Mouse (Mus musculus) A20 (cell line): ENCODE measurements around the gene Yipf4.
"Not testable (repeated sequence)": the region's sequence is repeated elsewhere in the genome, so short reads cannot be mapped to it uniquely, and the experiment has no call there.

Experiments
- DNase-seq: peaks from one replicate; pipeline ENCODE4 v3.0.0-alpha.2; 2011; ENCODE audit warnings: low read depth, low spot score

Yipf4 gene

GRCm38 (mm10) chr17:74489024-74489900 is at the start of gene Yipf4:
Yipf4 (plus strand) TSS chr17:74489493.
- peak; percentile 97 for DNase-seq

GRCm38 (mm10) chr17:74440486-74440885 is 48.8 kb upstream of the Yipf4 start:
- DNase-seq: peak; percentile 67

GRCm38 (mm10) chr17:74449776-74450175 is 39.5 kb upstream of the Yipf4 start:
- no peak for DNase-seq

GRCm38 (mm10) chr17:74453928-74454327 is 35.4 kb upstream of the Yipf4 start:
- DNase-seq: no peak

GRCm38 (mm10) chr17:74454660-74455059 is 34.6 kb upstream of the Yipf4 start:
- DNase-seq: no peak

GRCm38 (mm10) chr17:74455426-74455825 is 33.9 kb upstream of the Yipf4 start:
- DNase-seq: no peak

GRCm38 (mm10) chr17:74456825-74457224 is 32.5 kb upstream of the Yipf4 start:
- no peak for DNase-seq

GRCm38 (mm10) chr17:74457972-74458677 is 31.2 kb upstream of the Yipf4 start:
- peak; percentile 24 for DNase-seq

GRCm38 (mm10) chr17:74458711-74459408 is 30.4 kb upstream of the Yipf4 start, which contains the start of gene Nlrc4:
Nlrc4 (minus strand) TSS chr17:74459142.
- peak; percentile 60 for DNase-seq

- no peak for DNase-seq
Observed at GRCm38 (mm10) chr17:74463510-74463909, 25.8 kb upstream of the Yipf4 start.

- not testable (repeated sequence) for DNase-seq
Observed at GRCm38 (mm10) chr17:74467981-74468380, 21.3 kb upstream of the Yipf4 start.

GRCm38 (mm10) chr17:74470133-74470532 is 19.2 kb upstream of the Yipf4 start:
- DNase-seq: not testable (repeated sequence)

- no peak for DNase-seq
Observed at GRCm38 (mm10) chr17:74480361-74481069, 8.8 kb upstream of the Yipf4 start.

GRCm38 (mm10) chr17:74489901-74490220 is 568 bp downstream of the Yipf4 start:
- no peak for DNase-seq

- DNase-seq: no peak
Observed at GRCm38 (mm10) chr17:74491565-74491964, 2.3 kb downstream of the Yipf4 start.

- no peak for DNase-seq
Observed at GRCm38 (mm10) chr17:74500204-74500603, 10.9 kb downstream of the Yipf4 start.

- DNase-seq: no peak
Observed at GRCm38 (mm10) chr17:74501085-74501484, 11.8 kb downstream of the Yipf4 start.

GRCm38 (mm10) chr17:74507934-74508333 is 18.6 kb downstream of the Yipf4 start:
- no peak for DNase-seq

GRCm38 (mm10) chr17:74508600-74508999 is 19.3 kb downstream of the Yipf4 start:
- peak; percentile 50 for DNase-seq

GRCm38 (mm10) chr17:74512308-74512707 is 23.0 kb downstream of the Yipf4 start:
- DNase-seq: no peak
